Mouse (Mus musculus): Measurements from ENCODE around the gene Arhgap15.

- TF ChIP-seq CTCF (IDR thresholded peaks at IDR 0.05; ENCODE audit: low read depth, low read length), result no peak
- no peak for TF ChIP-seq POLR2A (IDR thresholded peaks at IDR 0.05; ENCODE audit: borderline replicate concordance, low read depth, low read length)
These were observed 635.9 kb downstream of the Arhgap15 start for GRCm38 (mm10) chr2:44384541-44384940.

Measured in bone marrow macrophage, adult 2 months (primary cell).